Mouse (Mus musculus) gastrocnemius, postnatal 10 days (tissue): ENCODE results near the gene Rai14. TPM values are rescaled to one million over a fixed set of nuclear protein-coding genes. Genes with fewer than 3 reads are reported as not detected.
"Not testable (repeated sequence)": the region's sequence is repeated elsewhere in the genome, so short reads cannot be mapped to it uniquely, and the experiment has no call there.

Source experiments
- DNase-seq: peaks from one replicate; pipeline ENCODE4 v3.0.0; 2021; ENCODE audit warnings: mixed read lengths
- total RNA-seq, 2 experiments: library from RNA; stranded (reverse); gene quantifications; 2 replicates each; pipeline ENCODE4 v1.2.3; 2021

The Rai14 gene
- total RNA-seq, 2 experiments from 2014 or later: 8.2 to 12.8 TPM

- no peak for DNase-seq
Observed at GRCm38 (mm10) chr15:10609107-10609506, 105.3 kb downstream of the Rai14 start.

- DNase-seq: no peak
Observed at GRCm38 (mm10) chr15:10608508-10609098, 105.8 kb downstream of the Rai14 start.

GRCm38 (mm10) chr15:10599413-10599812 is 115.0 kb downstream of the Rai14 start:
- no peak for DNase-seq

GRCm38 (mm10) chr15:10598259-10599225 is 115.9 kb downstream of the Rai14 start:
- no peak for DNase-seq

GRCm38 (mm10) chr15:10596871-10597270 is 117.6 kb downstream of the Rai14 start:
- DNase-seq: no peak

- no peak for DNase-seq
Observed at GRCm38 (mm10) chr15:10595408-10595807, 119.0 kb downstream of the Rai14 start.

- no peak for DNase-seq
Observed at GRCm38 (mm10) chr15:10594910-10595309, 119.5 kb downstream of the Rai14 start.

- no peak for DNase-seq
Observed at GRCm38 (mm10) chr15:10593094-10593493, 121.3 kb downstream of the Rai14 start.

GRCm38 (mm10) chr15:10586565-10586964 is 127.9 kb downstream of the Rai14 start:
- no peak for DNase-seq

GRCm38 (mm10) chr15:10584359-10585187 is 129.9 kb downstream of the Rai14 start:
- DNase-seq: no peak

- DNase-seq: peak; percentile 56
Observed at GRCm38 (mm10) chr15:10583408-10583807, 131.0 kb downstream of the Rai14 start.

GRCm38 (mm10) chr15:10579159-10579558 is 135.3 kb downstream of the Rai14 start:
- no peak for DNase-seq

- DNase-seq: no peak
Observed at GRCm38 (mm10) chr15:10566486-10566885, 147.9 kb downstream of the Rai14 start.

GRCm38 (mm10) chr15:10564201-10564600 is 150.2 kb downstream of the Rai14 start:
- DNase-seq: no peak

- DNase-seq: no peak
Observed at GRCm38 (mm10) chr15:10562281-10562680, 152.1 kb downstream of the Rai14 start.

GRCm38 (mm10) chr15:10560005-10560404 is 154.4 kb downstream of the Rai14 start:
- DNase-seq: no peak

GRCm38 (mm10) chr15:10558465-10558864 is 156.0 kb downstream of the Rai14 start, which contains the start of gene Ttc23l:
Gene Ttc23l, minus strand, starts transcription at chr15:10558668.
- no peak for DNase-seq

- no peak for DNase-seq
Observed at GRCm38 (mm10) chr15:10554336-10554735, 160.1 kb downstream of the Rai14 start.

GRCm38 (mm10) chr15:10540271-10541088 is 173.9 kb downstream of the Rai14 start:
- no peak for DNase-seq

GRCm38 (mm10) chr15:10535969-10536368 is 178.5 kb downstream of the Rai14 start:
- no peak for DNase-seq

- DNase-seq: no peak
Observed at GRCm38 (mm10) chr15:10534591-10534990, 179.8 kb downstream of the Rai14 start.

GRCm38 (mm10) chr15:10533361-10533760 is 181.1 kb downstream of the Rai14 start:
- not testable (repeated sequence) for DNase-seq
